Mouse (Mus musculus): ENCODE measurements around the gene Prcc. TPM values are rescaled to one million over a fixed set of nuclear protein-coding genes. Genes with fewer than 3 reads are reported as not detected.

Gene Prcc
- 13.9 and 14.4 TPM in 2 replicates for polyA plus RNA-seq (2015; fragmentation: Nextera tagmentation; extraction: Ambion mirVana)

- peak; percentile 98 for DNase-seq (ENCODE audit: low spot score)
Measured at GRCm38 (mm10) chr3:87885281-87886003, at the start of gene Prcc. TSS of gene Prcc (minus strand) at chr3:87885608.

- DNase-seq (ENCODE audit: low spot score) = no peak
Measured at GRCm38 (mm10) chr3:87935201-87935600, 49.8 kb upstream of the Prcc start.

- DNase-seq (ENCODE audit: low spot score) = no peak
Measured at GRCm38 (mm10) chr3:87934501-87934900, 49.1 kb upstream of the Prcc start.

DNA sequence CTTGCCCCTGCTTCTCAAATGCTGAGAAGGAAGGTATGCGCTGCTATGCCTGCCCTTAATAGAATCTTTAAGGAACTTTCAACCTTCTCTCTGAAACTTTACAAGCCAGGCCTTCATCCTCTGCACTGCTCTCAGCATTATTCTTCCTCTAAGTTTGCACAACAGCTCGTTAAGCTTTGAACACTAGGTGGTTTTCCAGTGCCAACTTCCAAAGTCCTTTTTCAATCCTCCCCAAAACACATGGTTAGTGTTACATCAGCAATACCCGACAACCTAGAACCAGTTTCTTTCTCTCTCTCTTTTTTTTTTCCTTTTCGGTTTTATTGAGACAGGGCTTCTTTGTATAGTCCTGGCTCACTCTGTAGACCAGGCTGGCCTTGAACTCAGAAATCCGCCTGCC is 48.6 kb upstream of the Prcc start:
- no peak for DNase-seq (ENCODE audit: low spot score)

DNA sequence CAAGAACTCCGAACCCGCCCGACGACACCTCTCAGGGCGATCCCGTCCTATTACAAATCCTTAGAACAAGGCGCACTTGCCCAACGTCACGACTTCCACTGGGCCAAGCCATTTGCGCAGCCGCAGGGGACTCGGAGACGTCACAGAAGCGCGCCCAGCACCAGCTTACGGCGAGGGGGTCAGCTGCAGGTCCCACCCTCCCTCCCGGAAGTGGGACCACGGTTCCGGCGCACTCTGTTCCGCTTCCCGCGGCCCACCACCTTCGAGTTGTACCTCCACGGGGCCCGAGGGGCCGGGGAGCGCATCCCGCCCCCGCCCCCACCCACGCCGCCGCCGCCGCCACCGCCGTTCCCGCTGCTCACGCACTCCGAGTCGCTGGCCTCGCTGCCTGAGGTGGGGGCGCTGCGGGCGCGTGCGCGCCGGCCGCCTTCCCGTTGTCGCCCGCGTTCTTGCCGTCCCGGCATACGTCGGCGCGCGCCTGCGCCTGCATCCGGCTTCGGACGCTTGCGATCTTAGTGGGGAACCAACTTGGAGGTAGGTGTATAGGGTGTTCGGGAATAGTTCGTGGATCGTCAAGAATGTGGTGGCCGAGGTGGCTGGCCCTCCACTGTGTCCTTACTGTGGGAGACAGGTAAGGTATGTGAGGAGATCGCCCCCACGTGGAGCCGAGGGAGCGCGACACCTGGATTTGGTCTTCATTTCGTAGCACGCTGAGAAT is 44.8 kb upstream of the Prcc start, which contains the start of the genes Isg20l2 and Rrnad1:
Gene Isg20l2 (plus strand): TSS at position 237 of the 718 bp plus-strand sequence.
Gene Rrnad1 (minus strand): TSS at position 640 of the 718 bp plus-strand sequence.
- DNase-seq (ENCODE audit: low spot score) = peak; percentile 97

DNA sequence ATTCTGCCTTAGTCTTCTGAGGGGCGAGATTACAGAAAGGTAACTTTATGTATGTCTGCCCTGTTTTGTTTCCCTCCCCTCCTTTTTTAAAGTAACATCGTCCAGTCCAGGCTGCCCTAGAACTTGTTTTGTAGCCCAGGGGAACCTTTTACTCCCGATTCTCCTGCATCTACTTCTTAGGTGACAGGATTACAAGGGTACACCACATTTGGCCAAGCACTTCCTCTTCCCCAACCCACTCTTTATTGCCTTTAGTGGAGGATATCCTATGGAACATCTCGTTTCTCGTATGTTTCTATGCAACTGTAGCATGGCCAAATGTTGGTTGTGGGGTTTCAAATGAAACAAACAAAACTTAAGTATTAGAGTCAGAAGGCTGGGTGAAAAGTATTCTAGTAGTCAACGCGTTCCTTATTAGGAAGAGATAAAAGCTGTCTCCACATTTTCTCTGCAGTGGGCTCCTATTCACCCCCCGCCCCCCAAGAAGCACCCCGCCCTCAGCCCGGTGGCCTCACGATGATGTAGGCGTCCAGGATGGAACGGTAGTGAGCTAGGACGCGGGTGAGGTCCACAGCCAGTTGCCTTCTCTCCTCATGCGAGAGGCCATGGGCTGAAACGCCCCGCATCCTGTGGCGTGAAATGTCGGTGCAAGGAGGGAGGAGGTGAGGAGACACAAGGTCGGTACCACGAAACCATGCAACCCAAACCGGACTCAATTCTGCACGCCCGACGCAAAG is 44.1 kb upstream of the Prcc start:
- DNase-seq (ENCODE audit: low spot score) = no peak

GRCm38 (mm10) chr3:87927452-87927851 is 42.0 kb upstream of the Prcc start:
- no peak for DNase-seq (ENCODE audit: low spot score)

- DNase-seq (ENCODE audit: low spot score) = no peak
Measured at GRCm38 (mm10) chr3:87924996-87925395, 39.6 kb upstream of the Prcc start.

DNA sequence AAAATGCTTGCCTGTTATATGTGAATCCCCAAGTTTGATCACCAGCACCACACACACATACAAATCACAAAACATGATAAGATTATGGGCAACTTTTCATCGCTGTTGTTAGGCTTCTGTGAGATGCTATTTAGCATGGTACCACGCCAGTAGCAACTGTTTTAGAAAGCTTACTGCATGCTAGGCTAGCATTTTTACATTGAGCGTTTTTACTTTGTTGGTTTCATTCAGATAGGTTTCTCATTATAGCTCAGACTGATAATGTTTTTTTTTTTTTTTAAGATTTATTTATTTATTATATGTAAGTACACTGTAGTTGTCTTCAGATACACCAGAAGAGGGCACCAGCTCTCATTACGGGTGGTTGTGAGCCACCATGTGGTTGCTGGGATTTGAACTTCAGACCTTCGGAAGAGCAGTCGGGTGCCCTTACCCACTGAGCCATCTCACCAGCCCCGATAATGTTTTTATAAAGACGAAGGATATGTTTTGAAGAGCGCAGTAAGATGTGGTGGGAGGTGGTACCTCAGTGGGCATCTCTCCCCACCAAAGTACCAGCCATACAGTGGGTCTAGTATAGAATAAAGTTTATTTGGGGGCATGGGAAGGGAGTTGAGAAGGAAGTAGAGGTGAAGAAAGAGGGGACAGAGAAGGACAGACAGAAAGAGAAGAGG is 35.0 kb upstream of the Prcc start:
- no peak for DNase-seq (ENCODE audit: low spot score)

DNA sequence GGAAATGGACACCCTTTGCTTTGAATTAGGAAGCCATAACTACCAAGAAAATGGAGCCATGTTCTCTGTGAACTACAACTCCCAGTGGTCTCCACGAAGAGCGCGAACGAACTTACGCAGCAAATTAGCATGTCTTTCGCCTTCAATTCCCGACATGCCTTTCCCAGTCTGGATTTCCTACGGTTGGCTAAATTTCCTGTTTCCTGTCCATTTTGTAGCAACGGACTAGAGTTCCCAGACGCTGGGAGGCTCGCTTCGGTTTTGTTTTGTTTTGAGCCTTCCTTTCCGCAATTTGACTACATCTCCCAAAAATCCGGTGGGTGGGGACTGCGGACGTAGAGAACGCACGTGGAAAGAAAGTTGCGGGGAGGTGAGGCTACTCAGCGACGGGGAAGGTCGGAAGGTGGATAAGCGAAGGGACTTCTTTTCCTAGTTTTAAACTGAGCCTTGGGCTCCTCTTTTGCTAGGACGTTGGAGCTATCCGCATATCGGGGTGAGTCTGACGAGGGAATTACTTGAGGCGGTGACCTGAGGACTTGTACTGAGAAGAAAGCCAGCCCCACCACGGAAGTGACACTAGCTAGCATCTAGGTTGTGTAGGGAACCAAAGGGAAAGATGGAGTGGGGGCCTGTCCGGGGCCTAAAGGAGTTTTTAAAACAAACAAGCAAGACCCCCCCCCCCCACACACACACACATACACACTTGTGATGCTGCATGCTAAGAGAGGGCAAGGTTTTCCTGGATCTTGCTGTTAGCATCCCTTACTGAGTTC is 34.1 kb upstream of the Prcc start, which contains the start of gene Mrpl24:
Gene Mrpl24 (plus strand): TSS at position 171 of the 773 bp plus-strand sequence.
- DNase-seq (ENCODE audit: low spot score) = peak; percentile 81

DNA sequence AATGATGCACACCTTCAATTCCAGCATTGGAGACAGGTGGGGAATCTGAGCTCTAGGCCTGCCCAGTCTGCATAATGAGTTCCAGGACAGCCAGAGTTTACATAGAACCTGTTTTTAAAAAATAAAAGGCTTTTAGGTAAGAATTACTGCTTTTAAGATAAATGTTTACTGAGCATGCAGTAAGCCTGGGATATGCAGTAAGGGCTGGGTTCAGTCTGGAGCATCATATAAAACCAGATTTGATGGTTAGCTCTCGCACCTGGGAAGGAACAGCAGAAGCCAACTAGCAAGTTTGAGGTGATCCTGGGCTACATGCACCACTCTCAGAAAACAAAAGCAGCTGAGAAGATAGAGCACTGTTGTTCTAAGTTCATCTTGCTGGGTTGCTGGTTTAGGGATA is 33.1 kb upstream of the Prcc start:
- DNase-seq (ENCODE audit: low spot score) = no peak

GRCm38 (mm10) chr3:87916990-87917389 is 31.6 kb upstream of the Prcc start:
- DNase-seq (ENCODE audit: low spot score) = no peak

GRCm38 (mm10) chr3:87913891-87914290 is 28.5 kb upstream of the Prcc start:
- DNase-seq (ENCODE audit: low spot score) = no peak

DNA sequence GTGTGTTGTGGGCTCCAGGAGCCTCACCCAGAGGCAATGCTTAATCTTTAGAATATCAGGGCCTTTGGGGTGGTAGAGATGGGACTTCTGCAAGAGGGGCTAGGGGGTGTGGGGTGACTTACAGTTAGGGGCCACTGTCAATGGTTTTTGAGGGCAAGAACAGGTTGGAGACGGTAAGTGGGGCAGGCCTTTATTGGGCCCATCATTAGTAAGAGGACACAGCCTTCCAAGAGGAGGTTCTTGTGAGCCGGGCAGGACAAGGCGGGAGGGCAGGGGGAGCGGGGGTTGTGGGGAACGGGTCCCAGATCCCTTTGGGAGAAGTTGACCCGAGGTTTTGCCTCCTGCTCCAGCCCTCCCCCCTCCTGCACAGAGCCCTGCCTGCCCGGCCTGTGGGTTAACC is 28.1 kb upstream of the Prcc start:
- no peak for DNase-seq (ENCODE audit: low spot score)

DNA sequence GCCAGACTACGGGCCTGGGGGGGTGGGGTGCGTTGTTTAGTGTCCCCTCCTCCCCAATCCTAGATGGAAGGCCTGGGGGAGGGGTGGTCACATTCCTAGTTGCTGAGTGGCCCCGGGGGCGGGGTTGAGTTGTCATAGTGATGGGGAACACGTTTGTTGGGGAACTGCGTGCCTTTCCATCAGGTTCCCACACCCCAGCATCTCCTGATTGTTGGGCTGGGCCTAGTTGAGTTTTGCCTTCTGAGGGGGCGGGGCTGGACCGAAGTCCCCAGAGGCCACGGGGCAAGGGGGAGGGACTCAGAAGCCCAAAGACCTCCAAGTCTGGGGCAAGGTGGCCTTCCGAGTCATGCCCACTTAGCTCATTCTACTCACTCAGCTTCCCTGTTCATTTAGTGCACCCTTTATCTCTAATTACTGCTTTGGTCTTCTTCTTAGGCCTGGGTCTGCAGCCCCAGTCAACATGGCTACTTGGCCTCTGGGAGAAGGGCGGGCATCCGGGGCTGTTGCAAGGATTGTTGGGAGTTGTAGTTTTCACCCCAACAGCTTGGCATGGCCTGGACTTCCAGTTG is 25.2 kb upstream of the Prcc start:
- no peak for DNase-seq (ENCODE audit: low spot score)

DNA sequence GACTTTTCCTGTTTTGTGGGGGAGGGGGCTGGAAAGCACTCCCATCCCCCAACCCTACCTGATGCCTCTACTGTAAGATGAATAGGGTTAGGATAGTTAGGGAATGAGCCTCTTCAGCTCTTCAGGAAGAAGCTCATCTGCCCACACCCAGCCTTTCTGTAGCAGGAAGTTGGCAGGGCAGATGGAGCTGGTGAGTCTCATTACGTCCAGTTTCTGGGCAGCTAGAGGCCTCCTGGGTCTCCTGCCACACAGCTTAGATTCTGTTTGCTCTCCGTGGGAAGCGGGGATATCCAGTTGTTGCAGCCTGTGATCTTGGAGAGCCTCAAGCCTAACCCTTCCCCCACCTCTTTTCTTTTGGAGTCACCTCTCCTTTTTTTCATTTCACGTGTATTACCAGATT is 24.5 kb upstream of the Prcc start:
- DNase-seq (ENCODE audit: low spot score) = no peak

DNA sequence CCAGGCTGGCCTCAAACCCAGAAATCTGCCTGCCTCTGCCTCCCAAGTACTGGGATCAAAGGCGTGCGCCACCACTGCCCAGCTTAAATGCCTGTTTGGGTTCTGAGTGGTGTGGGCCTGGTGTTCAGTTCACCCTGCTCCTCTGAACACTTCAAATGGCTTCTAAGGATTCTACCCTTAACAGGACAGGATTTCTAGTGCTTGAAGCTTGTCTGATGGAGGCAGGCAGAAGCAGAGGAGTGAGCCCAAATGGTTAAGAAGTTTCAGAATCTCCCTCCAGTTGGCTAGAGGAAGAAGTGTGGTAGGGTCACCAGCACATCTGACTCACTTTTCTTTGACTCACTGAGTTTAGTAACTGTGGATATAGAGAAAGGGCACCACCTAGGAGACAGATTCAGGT is 24.0 kb upstream of the Prcc start:
- no peak for DNase-seq (ENCODE audit: low spot score)

DNA sequence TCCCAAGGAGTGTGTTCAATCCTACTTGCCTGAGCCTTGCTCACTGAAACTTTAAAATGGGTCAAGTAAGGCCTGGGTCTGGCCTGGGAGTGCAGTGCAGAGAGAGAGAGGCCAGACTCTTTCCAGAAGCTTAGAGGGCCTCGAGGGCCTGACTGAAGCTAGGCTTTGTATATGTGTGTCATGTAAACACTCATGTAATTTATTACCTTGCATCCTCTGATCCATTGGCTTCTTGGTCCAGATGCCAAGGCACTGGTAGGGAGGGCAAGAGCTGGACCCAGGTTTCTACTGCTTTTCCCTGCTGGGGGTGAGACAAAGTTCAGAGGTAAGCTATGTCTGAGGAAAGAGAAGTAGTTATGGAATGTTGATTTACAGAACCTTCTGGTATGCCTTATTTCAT is 22.5 kb upstream of the Prcc start:
- DNase-seq (ENCODE audit: low spot score) = no peak

DNA sequence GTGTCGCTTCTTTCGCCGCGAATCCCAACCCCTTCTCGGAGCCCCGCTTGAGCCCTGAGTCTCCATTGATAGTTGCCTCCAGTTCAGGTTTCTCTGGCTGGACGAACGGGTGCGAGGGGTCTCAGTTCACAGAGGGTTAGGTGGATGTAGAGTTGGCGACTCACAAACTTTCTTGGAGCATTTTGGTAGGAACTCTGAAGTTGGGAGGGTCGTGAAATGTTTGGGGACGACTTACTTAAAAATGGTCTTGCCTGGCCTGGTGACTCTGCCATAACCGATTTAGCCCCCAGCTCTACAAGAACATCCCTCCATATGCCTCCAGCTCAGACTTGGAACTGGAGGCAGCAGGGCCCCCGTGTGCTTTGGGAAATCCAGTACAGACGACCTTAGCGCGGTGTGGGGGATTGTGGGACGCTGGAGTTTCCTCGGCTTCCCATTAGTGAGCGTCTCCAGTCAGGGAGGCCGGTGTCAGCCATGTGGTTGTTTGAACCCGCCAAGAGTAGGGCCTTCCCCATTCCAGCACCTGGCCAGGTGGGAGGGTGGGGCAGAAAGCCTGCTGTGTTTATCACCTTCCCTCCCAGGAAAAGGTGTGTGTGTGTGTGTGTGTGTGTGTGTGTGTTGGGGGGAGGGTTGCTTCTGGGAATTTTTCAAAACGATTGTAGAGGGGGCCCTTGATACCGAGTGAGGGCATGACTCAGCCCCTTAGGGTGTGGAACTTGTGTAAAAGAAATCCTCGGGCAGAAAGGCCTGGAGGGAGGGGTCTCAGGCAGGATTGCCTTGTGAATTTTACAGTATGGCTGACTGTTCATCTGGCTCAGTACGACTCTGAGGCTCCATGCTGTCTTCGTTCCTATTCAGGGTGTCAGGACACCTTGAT is 21.8 kb upstream of the Prcc start:
- peak; percentile 32 for DNase-seq (ENCODE audit: low spot score)

All from thymus, postnatal 0 days (tissue).